Mouse (Mus musculus): Measurements from ENCODE around the gene Nkx2-4. TPM values are rescaled to one million over a fixed set of nuclear protein-coding genes. Genes with fewer than 3 reads are reported as not detected.

Nkx2-4 gene
- polyA plus RNA-seq, 1 experiment from 2014 or later = not detected

DNA sequence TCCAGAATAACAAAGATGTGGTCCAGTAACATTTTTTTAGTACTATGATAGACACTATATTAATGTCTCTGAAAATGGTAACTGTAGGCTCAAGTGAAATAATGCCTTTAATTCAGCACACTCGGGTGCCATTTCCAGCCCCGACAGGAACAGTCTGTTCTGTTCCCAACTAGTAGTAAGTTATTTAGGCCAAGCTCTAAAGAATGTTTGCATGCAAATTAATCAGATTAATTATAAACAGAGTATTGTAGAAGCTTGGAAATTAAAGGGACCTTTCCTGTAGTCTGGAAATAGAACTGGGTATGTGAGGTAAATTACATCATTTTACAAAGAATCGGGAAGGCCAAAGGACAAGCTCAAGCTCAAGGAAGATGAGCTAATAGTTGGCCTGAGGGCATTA is 38.2 kb downstream of the Nkx2-4 start:
- no peaks in the 10 kb centered on the region for H3K27me3 ChIP-seq (ENCODE audit: control insufficient read depth, insufficient read depth, low read length)
- no peak overlapping the region for H3K4me3 ChIP-seq (ENCODE audit: control insufficient read depth in 1 of 2, insufficient read depth in 1 of 2, low read depth in 1 of 2, low read length in 2 of 2)
- peaks cover 80% of the 10 kb centered on the region for H3K36me3 ChIP-seq (ENCODE audit: control insufficient read depth, insufficient read depth, low read length)
- no peak for ATAC-seq (ENCODE audit: insufficient number of reproducible peaks, insufficient read depth, low FRiP score, low read depth)
- H3K9ac ChIP-seq (ENCODE audit: low read length) = no peak overlapping the region
- 90% methylated on average over 3 of the region's 3 CpGs for WGBS
- H3K4me2 ChIP-seq (ENCODE audit: low read length) = no peak overlapping the region
- no peaks in the 10 kb centered on the region for H3K9me3 ChIP-seq (ENCODE audit: control insufficient read depth, low read length)
- H3K4me1 ChIP-seq (ENCODE audit: control insufficient read depth in 2 of 2, insufficient read depth in 2 of 2, low read length in 2 of 2) = no peaks in the 10 kb centered on the region
- no peak overlapping the region for H3K27ac ChIP-seq (replicated peaks in 1 of 2; ENCODE audit: control insufficient read depth in 1 of 2, insufficient read depth in 1 of 2, low read depth in 2 of 2, low read length in 2 of 2)

DNA sequence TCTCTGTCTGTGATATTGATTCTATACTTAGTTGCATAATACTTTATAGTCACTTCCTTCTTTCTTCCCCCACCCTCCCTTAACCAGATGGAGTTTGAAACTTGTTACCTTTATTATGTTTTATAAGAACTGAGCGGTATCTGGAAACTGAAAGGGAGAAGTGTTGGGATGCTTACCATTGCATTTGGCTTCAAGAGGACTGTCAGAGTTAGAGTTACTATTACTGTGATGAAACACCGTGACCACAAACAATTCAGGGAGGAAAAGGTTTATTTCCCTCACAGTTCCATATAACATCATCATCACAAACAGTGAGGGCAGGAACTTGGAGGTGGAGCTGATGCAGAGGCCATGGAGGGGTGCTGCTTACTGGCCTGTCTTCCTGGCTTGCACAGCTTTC is 49.4 kb downstream of the Nkx2-4 start:
- WGBS = 95% methylated on average over 2 of the region's 2 CpGs
- H3K4me2 ChIP-seq (ENCODE audit: low read length) = no peak overlapping the region
- no peaks in the 10 kb centered on the region for H3K9me3 ChIP-seq (ENCODE audit: control insufficient read depth, low read length)
- no peak overlapping the region for H3K9ac ChIP-seq (ENCODE audit: low read length)
- no peaks in the 10 kb centered on the region for H3K27me3 ChIP-seq (ENCODE audit: control insufficient read depth, insufficient read depth, low read length)
- no peak overlapping the region for H3K27ac ChIP-seq (replicated peaks in 1 of 2; ENCODE audit: control insufficient read depth in 1 of 2, insufficient read depth in 1 of 2, low read depth in 2 of 2, low read length in 2 of 2)
- ATAC-seq (ENCODE audit: insufficient number of reproducible peaks, insufficient read depth, low FRiP score, low read depth) = no peak
- no peaks in the 10 kb centered on the region for H3K4me1 ChIP-seq (ENCODE audit: control insufficient read depth in 2 of 2, insufficient read depth in 2 of 2, low read length in 2 of 2)
- H3K36me3 ChIP-seq (ENCODE audit: control insufficient read depth, insufficient read depth, low read length) = peaks cover 74% of the 10 kb centered on the region
- H3K4me3 ChIP-seq (ENCODE audit: control insufficient read depth in 1 of 2, insufficient read depth in 1 of 2, low read depth in 1 of 2, low read length in 2 of 2) = no peak overlapping the region

Other genes with a start within 250 kb of the Nkx2-4 start
- 28.3 and 28.4 TPM in 2 replicates for gene Kiz, start 229.6 kb downstream of the Nkx2-4 start, polyA plus RNA-seq (2014; fragmentation: Nextera tagmentation; extraction: Ambion mirVana)
- gene Xrn2, start 72.4 kb downstream of the Nkx2-4 start, polyA plus RNA-seq (2014; fragmentation: Nextera tagmentation; extraction: Ambion mirVana) = 58.6 and 59.8 TPM in 2 replicates
- not detected in 2 replicates for gene Nkx2-2, start 108.8 kb upstream of the Nkx2-4 start, polyA plus RNA-seq (2014; fragmentation: Nextera tagmentation; extraction: Ambion mirVana)

Data from heart, embryonic 14.5 days (tissue).